Comparison of ENCODE assay signal across 18 mouse cellular contexts in genomic region chr13:98476839-98477495, GRCm38 (mm10). TPM values are rescaled to one million over a fixed set of nuclear protein-coding genes. Genes with fewer than 3 reads are reported as not detected.
A peak's percentile ranks its signal among the peaks of the same experiment; 100 is the strongest.
DNase-seq lines count a peak whose midpoint lies in the region; ATAC-seq lines count a peak whose summit lies in the region.
"Had no signal": no experiment of that assay in that cellular context is flagged by ENCODE, and none has a peak within 500 bp of the region (broad histone marks: within the 10 kb centered on the region; RNA-seq: fewer than 3 reads in every experiment).

No protein-coding gene starts in this region.

- no peak overlapping the region for H3K9ac ChIP-seq in kidney, embryonic 16.5 days (replicated peaks; ENCODE audit: low read length)
- no peak overlapping the region for H3K9ac ChIP-seq in neural tube, embryonic 13.5 days
- H3K9ac ChIP-seq: forebrain, postnatal 0 days; hindbrain, embryonic 15.5 days; lung, embryonic 14.5 days had no signal

- H3K27ac ChIP-seq in kidney, embryonic 16.5 days (ENCODE audit: low read length), result peak overlapping the region; percentile 72
- H3K27ac ChIP-seq in neural tube, embryonic 13.5 days (replicated peaks), result 0 out of 2 replicates have a peak overlapping the region, but pooled peaks have one; percentile 11
- H3K27ac ChIP-seq: gastrocnemius, adult 2 months; heart, adult 2 months; hindbrain, embryonic 15.5 days; layer of hippocampus, adult 2 months had no signal

- H3K4me1 ChIP-seq in kidney, embryonic 16.5 days (ENCODE audit: insufficient read depth, low read length), result peaks cover 7% of the 10 kb centered on the region
- H3K4me1 ChIP-seq in neural tube, embryonic 13.5 days (replicated peaks), result no peaks in the 10 kb centered on the region

- no peak overlapping the region for H3K4me2 ChIP-seq in kidney, embryonic 16.5 days (replicated peaks; ENCODE audit: low read depth, low read length)
- no peak overlapping the region for H3K4me2 ChIP-seq in neural tube, embryonic 13.5 days
- H3K4me2 ChIP-seq: hindbrain, embryonic 15.5 days; lung, embryonic 14.5 days had no signal

- 51% methylated on average over 4 of the region's 4 CpGs for WGBS in kidney, embryonic 16.5 days
- 61% methylated on average over 4 of the region's 4 CpGs for WGBS in neural tube, embryonic 13.5 days

- ATAC-seq in kidney, embryonic 16.5 days (ENCODE audit: low FRiP score, low TSS enrichment), result no peak
- no peak for ATAC-seq in neural tube, embryonic 13.5 days (ENCODE audit: low read depth)
- ATAC-seq: forebrain, postnatal 0 days had no signal

- H3K4me3 ChIP-seq in kidney, embryonic 16.5 days (ENCODE audit: low read length), result no peak overlapping the region
- no peak overlapping the region for H3K4me3 ChIP-seq in neural tube, embryonic 13.5 days
- H3K4me3 ChIP-seq: gastrocnemius, adult 2 months; heart, adult 2 months; hindbrain, embryonic 15.5 days; layer of hippocampus, adult 2 months had no signal

- intact Hi-C loops in heart, postnatal 25 days (cut with DNase I), result no loop called here
- intact Hi-C loops in gastrocnemius, postnatal 36 days (cut with DNase I), result no loop called here

- no peaks in the 10 kb centered on the region for H3K9me3 ChIP-seq in kidney, embryonic 16.5 days (ENCODE audit: low read length)
- H3K9me3 ChIP-seq in neural tube, embryonic 13.5 days, result no peaks in the 10 kb centered on the region
- H3K9me3 ChIP-seq: hindbrain, embryonic 15.5 days had no signal

- peak; percentile 91 for DNase-seq in heart, adult 11 months
- DNase-seq in heart, postnatal 25 days (ENCODE audit: low spot score), result no peak
- DNase-seq in kidney, postnatal 14 days, result no peak
- DNase-seq in testis, postnatal 10 days (ENCODE audit: low spot score), result peak; percentile 39
- no peak for DNase-seq in testis, postnatal 14 days (ENCODE audit: low spot score)
- no peak for DNase-seq in gastrocnemius, postnatal 36 days
- DNase-seq: cerebellum, postnatal 36 days; forebrain, postnatal 0 days; gastrocnemius, adult 2 months; kidney, adult 18-20 months; liver had no signal

- no peaks in the 10 kb centered on the region for H3K36me3 ChIP-seq in kidney, embryonic 16.5 days (ENCODE audit: insufficient read depth, low read length)
- no peaks in the 10 kb centered on the region for H3K36me3 ChIP-seq in neural tube, embryonic 13.5 days
- H3K36me3 ChIP-seq: hindbrain, embryonic 15.5 days had no signal

- H3K27me3 ChIP-seq in kidney, embryonic 16.5 days (ENCODE audit: insufficient read depth, low read length), result 0 out of 2 replicates have a peak, but pooled peaks cover 4% of the 10 kb centered on the region
- H3K27me3 ChIP-seq in neural tube, embryonic 13.5 days, result peaks cover 4% of the 10 kb centered on the region; the same call in 1 of the 2 replicates
- H3K27me3 ChIP-seq: hindbrain, embryonic 15.5 days had no signal

RNA-seq across cellular contexts. Expression of gene Gm10320, which starts 14.8 kb away (rescaled TPM):
- not detected for total RNA-seq in heart, postnatal 25 days (2021)
- polyA plus RNA-seq in kidney, embryonic 16.5 days (2015; fragmentation: Nextera tagmentation; extraction: Ambion mirVana), result 1.8 and 2.5 TPM in 2 replicates
- 0.74 and 1.4 TPM in 2 replicates for polyA plus RNA-seq in neural tube, embryonic 13.5 days (2015; fragmentation: Nextera tagmentation; extraction: Ambion mirVana)
- total RNA-seq in gastrocnemius, postnatal 36 days (2021), result not detected
- total RNA-seq: forebrain, postnatal 0 days; gastrocnemius, adult 2 months; heart, adult 2 months; layer of hippocampus, adult 2 months; left cerebral cortex, adult 8-10 months had no signal

Comparison
In these comparisons a context has a peak if more than half of its experiments do, and no peak if none do; other contexts are left out.
1. DNase-seq: peak in heart, adult 11 months (single experiment) and testis, postnatal 10 days (single experiment); none in heart, postnatal 25 days (single experiment), kidney, postnatal 14 days (single experiment), testis, postnatal 14 days (single experiment) and gastrocnemius, postnatal 36 days (0 of 2).